Mouse (Mus musculus): ENCODE data around the gene Il9. TPM values are rescaled to one million over a fixed set of nuclear protein-coding genes. Genes with fewer than 3 reads are reported as not detected.

The Il9 gene
- not detected for total RNA-seq (2023)

DNA sequence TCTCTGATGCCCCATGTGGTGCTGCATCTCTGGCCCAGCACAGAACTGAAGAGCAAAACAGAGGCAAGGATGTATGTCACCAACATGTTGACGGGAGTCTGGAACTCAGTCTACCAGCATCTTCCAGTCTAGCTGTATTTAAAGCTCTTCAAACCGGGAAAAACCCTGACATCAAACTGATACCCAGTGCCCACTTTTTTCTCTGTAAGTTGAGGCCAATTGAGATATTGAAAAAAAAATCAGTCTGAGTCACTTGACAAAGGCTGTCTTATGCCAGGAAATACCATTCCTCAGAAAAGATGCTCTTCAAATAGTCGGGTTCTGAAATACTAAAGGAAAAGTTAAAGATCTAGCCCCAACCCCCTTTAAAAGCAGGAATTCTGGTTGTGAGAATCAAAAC lies at the start of gene Il9:
Gene Il9, minus strand, starts transcription at position 101 of the 400 bp plus-strand sequence.

DNA sequence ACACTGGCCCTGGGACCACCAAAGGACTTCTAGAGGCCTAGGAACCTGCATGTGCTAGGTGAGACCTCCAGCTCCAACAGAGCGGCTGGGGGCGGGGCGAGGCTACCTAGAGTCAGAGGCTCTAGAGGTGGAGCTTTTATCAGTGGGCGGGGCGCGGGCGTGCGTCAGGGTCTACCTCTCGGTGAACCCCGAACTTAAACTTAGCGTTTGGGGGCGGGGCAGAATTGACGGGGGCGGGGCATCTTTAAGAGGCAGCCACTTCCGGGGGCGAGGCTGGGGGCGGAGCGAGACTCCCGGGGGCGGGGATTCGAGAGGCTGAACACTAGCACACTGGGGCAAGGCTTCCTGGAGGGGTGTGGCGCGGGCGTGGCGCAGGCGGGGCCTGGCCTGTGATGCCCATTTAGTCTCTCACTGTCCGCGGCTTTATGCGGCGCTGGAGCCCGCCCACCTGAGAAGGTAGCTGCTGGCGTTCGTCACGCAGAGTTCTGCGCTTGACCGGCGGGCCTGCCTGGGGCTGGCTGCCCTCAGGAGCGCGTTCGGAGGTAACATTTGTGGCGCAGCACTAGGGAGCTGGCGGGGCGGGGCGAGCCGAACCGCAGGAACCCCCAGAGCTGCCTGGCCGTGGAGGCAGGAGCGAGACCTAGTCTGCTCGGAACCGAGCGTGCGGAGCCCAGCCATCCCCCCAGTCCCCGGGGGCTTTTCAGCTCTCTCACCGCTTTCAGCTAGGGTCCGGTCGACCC lies 40.2 kb upstream of the Il9 start, which contains the start of gene Fbxl21:
Gene Fbxl21, plus strand, starts transcription at position 392 of the 740 bp plus-strand sequence.

DNA sequence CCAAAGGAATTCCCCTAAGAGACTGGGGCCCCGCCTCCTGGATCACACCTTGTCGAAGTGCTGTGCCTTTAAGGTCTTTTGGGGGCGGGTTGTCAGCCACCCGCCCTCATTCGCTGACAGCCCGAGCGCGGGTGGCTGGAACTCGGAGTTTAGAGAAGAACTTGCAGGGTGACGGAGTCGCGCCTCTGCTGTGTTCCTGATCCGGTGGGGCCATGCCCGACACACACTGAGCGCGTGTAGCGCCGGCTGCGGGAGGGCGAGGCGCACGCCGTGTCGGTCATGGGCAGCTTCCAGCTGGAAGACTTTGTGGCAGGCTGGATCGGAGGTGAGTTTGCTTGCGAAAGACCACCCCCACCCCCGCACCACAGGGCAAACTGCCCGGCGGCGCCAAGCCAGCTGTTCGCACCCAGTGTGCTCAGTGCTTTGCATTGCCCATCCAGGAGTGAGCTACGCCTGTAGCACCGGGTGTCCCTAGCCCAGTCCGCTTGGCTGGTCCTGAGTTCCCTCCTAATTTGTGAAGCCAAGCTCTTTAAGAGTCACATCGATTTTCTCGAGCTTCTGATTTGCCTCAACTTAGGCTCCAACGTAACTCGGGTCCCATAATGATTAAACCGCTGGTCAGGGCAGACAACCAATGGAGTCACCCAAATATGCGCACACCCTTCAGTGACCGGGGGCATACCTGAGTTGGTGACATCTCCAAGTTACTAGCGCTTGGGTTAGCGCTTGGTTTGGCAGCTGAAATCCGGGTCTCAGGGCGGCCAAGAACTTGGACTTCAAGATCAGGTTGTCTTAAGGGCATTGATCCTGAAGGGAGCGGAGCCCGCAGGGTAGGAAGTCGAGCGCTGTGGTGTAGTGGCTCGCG lies 43.6 kb downstream of the Il9 start, which contains the start of gene Slc25a48:
Gene Slc25a48, plus strand, starts transcription at position 145 of the 865 bp plus-strand sequence.

Other genes starting within 250 kb of the Il9 start
- gene Neurog1, start 230.1 kb downstream of the Il9 start, total RNA-seq (2023): not detected
- gene Cxcl14, start 185.7 kb downstream of the Il9 start, total RNA-seq (2023): not detected
- gene Gm3045, start 55.7 kb downstream of the Il9 start, total RNA-seq (2023): not detected
- gene Slc25a48, start 43.9 kb downstream of the Il9 start, total RNA-seq (2023): not detected
- 1 to 10 TPM in 1 of 2 experiments, under 1 TPM in 1; 0.74 to 1.8 TPM for gene Fbxl21, start 40.2 kb upstream of the Il9 start, total RNA-seq (2023)
- not detected for gene Lect2, start 66.3 kb upstream of the Il9 start, total RNA-seq (2023)
- gene Tgfbi, start 127.3 kb upstream of the Il9 start, total RNA-seq (2023): 1 to 10 TPM; 2.9 TPM
- gene Smad5, start 220.8 kb upstream of the Il9 start, total RNA-seq (2023): 10 to 100 TPM; 34.7 to 41.8 TPM